Mouse (Mus musculus) stomach, embryonic 15.5 days (tissue): ENCODE results near the gene Lpin2. TPM values are rescaled to one million over a fixed set of nuclear protein-coding genes. Genes with fewer than 3 reads are reported as not detected.

Experiments
- ATAC-seq: fragments of 200-750 bp; cut with Nextera tagmentation; 2 replicates; pipeline ENCODE4 v1.8.0; 2017; ENCODE audit warnings: low read depth, moderate number of reproducible peaks, moderate TSS enrichment; ENCODE audit not compliant: insufficient read depth, low FRiP score
- H3K27ac ChIP-seq: fragments of 300-500 bp; sonication (generic); 2 replicates; pipeline ENCODE4 v1.5.1; 2015; ENCODE audit warnings: mild to moderate bottlenecking, inconsistent platforms
- H3K27me3 ChIP-seq: fragments of 300-500 bp; sonication (generic); replicated peaks from 2 replicates; pipeline ENCODE4 v1.6.1; 2015; ENCODE audit warnings: inconsistent platforms
- H3K36me3 ChIP-seq: fragments of 300-500 bp; sonication (generic); 2 replicates; pipeline ENCODE4 v1.6.1; 2015; ENCODE audit warnings: inconsistent platforms
- H3K4me1 ChIP-seq: fragments of 300-500 bp; sonication (generic); 2 replicates; pipeline ENCODE4 v1.6.1; 2015; ENCODE audit warnings: inconsistent platforms
- H3K4me2 ChIP-seq: fragments of 300-500 bp; sonication (generic); 2 replicates; pipeline ENCODE4 v1.6.1; 2015; ENCODE audit warnings: mild to moderate bottlenecking, inconsistent platforms
- H3K4me3 ChIP-seq: fragments of 300-500 bp; sonication (generic); replicated peaks from 2 replicates; pipeline ENCODE4 v1.5.1; 2015; ENCODE audit warnings: inconsistent platforms
- H3K9ac ChIP-seq: fragments of 300-500 bp; sonication (generic); 2 replicates; pipeline ENCODE4 v1.6.1; 2015; ENCODE audit warnings: inconsistent platforms
- H3K9me3 ChIP-seq: fragments of 300-500 bp; sonication (generic); 2 replicates; pipeline ENCODE4 v1.6.1; 2016; ENCODE audit warnings: inconsistent platforms
- WGBS: fragments of 180-500 bp; shearing (Covaris S2); methylation state at CpG from one replicate; pipeline ENCODE4 v1.1.7; 2015; 5-methylcytosine and 5-hydroxymethylcytosine counted together
- polyA plus RNA-seq: library from polyadenylated mRNA; unstranded; fragments of >200 nt; fragmentation: Nextera tagmentation; extraction: Ambion mirVana; gene quantifications from 2 replicates; pipeline ENCODE4 v1.2.1, GENCODE M21; 2015

Gene Lpin2
- polyA plus RNA-seq, 1 experiment from 2014 or later: 31.5 TPM

GRCm38 (mm10) chr17:71153356-71153755 is 29.0 kb upstream of the Lpin2 start:
- H3K4me1 ChIP-seq: 0 out of 2 replicates have a peak, but pooled peaks cover 7% of the 10 kb centered on the region
- H3K9me3 ChIP-seq: no peaks in the 10 kb centered on the region
- no peak for ATAC-seq
- H3K36me3 ChIP-seq: no peaks in the 10 kb centered on the region
- no peak overlapping the region for H3K9ac ChIP-seq
- no peak overlapping the region for H3K4me3 ChIP-seq
- no peaks in the 10 kb centered on the region for H3K27me3 ChIP-seq
- WGBS: 39% methylated on average over 4 of the region's 4 CpGs
- no peak overlapping the region for H3K4me2 ChIP-seq
- no peak overlapping the region for H3K27ac ChIP-seq

GRCm38 (mm10) chr17:71155271-71155670 is 27.1 kb upstream of the Lpin2 start:
- Histone ChIP-seq H3K27ac (no peak overlapping the region), H3K4me1 (peaks cover 20% of the 10 kb centered on the region), H3K27me3 (no peaks in the 10 kb centered on the region), H3K4me3 (no peak overlapping the region), H3K9ac (no peak overlapping the region), H3K4me2 (no peak overlapping the region), H3K36me3 (no peaks in the 10 kb centered on the region), H3K9me3 (no peaks in the 10 kb centered on the region)
- WGBS: 32% methylated on average over 1 of the region's 1 CpGs
- no peak for ATAC-seq

- no peaks in the 10 kb centered on the region for H3K9me3 ChIP-seq
- H3K4me3 ChIP-seq: no peak overlapping the region
- H3K9ac ChIP-seq: no peak overlapping the region
- WGBS: 14% methylated on average over 4 of the region's 4 CpGs
- ATAC-seq: peak; percentile 57; the same call in 1 of the 2 replicates
- no peaks in the 10 kb centered on the region for H3K36me3 ChIP-seq
- peaks cover 17% of the 10 kb centered on the region for H3K4me1 ChIP-seq
- H3K27me3 ChIP-seq: no peaks in the 10 kb centered on the region
- H3K27ac ChIP-seq: peak overlapping the region; percentile 67
- no peak overlapping the region for H3K4me2 ChIP-seq
Observed at GRCm38 (mm10) chr17:71159152-71159567, 23.2 kb upstream of the Lpin2 start.

DNA sequence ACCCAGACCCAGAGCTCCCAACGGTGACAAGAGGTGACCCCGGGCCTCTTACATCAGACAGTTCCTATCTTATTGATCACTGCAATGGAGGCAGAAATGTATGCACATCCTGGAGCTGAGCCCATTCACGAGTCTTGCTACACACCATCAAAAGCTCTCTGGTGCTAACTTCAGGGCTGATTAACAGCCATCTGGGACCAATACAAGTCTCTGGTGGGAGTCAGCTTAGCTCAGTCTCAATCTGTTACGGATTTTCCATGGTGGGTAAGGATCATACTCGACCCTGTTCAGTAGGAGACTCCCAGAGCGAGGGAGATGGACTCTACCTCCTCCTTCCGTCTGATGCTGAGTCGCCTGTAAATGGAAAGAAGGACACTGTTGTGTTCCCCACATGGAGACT is 22.6 kb upstream of the Lpin2 start:
- H3K9me3 ChIP-seq: no peaks in the 10 kb centered on the region
- no peaks in the 10 kb centered on the region for H3K36me3 ChIP-seq
- H3K9ac ChIP-seq: no peak overlapping the region
- no peak overlapping the region for H3K4me2 ChIP-seq
- 58% methylated on average over 8 of the region's 8 CpGs for WGBS
- H3K27ac ChIP-seq: peak overlapping the region; percentile 67
- no peaks in the 10 kb centered on the region for H3K27me3 ChIP-seq
- no peak overlapping the region for H3K4me3 ChIP-seq
- no peak for ATAC-seq
- peaks cover 17% of the 10 kb centered on the region for H3K4me1 ChIP-seq

DNA sequence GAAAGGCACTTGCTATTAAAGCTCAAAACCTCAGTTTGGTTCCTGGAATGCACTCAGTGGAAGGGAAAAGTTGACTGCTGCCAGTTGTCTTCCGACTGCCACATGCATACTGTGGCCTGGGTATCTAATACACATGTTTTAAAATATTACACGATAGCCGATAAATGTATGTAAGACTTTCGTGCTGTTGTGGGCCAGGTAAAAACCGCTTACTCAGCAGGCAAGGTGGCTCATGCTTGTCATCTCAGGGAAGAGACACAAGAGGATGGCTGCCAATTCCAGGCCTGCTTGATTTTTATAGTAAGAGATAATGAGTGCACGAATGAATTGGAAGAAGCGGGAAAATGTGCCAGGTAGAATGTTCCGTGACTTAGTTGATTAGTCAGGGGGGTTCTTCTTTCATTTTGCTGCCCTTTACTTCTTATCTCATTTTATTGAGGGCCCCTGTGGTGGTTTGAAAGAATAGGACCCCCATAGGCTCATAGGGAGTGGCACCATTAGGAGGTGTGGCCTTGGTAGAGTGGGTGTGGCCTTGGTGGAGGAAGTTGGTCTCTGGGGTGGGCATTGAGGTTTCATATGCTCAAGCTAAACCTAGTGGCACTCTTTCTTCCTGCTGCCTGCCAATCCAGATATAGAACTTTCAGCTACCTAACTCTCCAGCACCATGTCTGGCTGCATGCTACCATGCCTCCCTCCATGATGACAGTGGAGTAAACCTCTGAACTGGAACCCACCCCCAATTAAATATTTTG is 21.9 kb upstream of the Lpin2 start:
- 93% methylated on average over 8 of the region's 8 CpGs for WGBS
- no peaks in the 10 kb centered on the region for H3K36me3 ChIP-seq
- H3K4me3 ChIP-seq: no peak overlapping the region
- H3K9ac ChIP-seq: no peak overlapping the region
- H3K4me1 ChIP-seq: peaks cover 13% of the 10 kb centered on the region
- H3K9me3 ChIP-seq: no peaks in the 10 kb centered on the region
- no peak overlapping the region for H3K4me2 ChIP-seq
- no peaks in the 10 kb centered on the region for H3K27me3 ChIP-seq
- H3K27ac ChIP-seq: peak overlapping the region; percentile 67; the same call in 1 of the 2 replicates
- ATAC-seq: no peak

GRCm38 (mm10) chr17:71164991-71165390 is 17.4 kb upstream of the Lpin2 start:
- no peak overlapping the region for H3K4me2 ChIP-seq
- no peaks in the 10 kb centered on the region for H3K9me3 ChIP-seq
- H3K4me1 ChIP-seq: no peaks in the 10 kb centered on the region
- WGBS: 57% methylated on average over 6 of the region's 6 CpGs
- no peaks in the 10 kb centered on the region for H3K27me3 ChIP-seq
- peak; percentile 30; the same call in 1 of the 2 replicates for ATAC-seq
- H3K9ac ChIP-seq: no peak overlapping the region
- H3K4me3 ChIP-seq: no peak overlapping the region
- H3K36me3 ChIP-seq: no peaks in the 10 kb centered on the region
- H3K27ac ChIP-seq: no peak overlapping the region

- H3K36me3 ChIP-seq: no peaks in the 10 kb centered on the region
- H3K27me3 ChIP-seq: no peaks in the 10 kb centered on the region
- no peak for ATAC-seq
- H3K4me1 ChIP-seq: no peaks in the 10 kb centered on the region
- WGBS: 56% methylated on average over 5 of the region's 5 CpGs
- no peak overlapping the region for H3K27ac ChIP-seq
- no peak overlapping the region for H3K4me3 ChIP-seq
- H3K4me2 ChIP-seq: no peak overlapping the region
- no peaks in the 10 kb centered on the region for H3K9me3 ChIP-seq
- no peak overlapping the region for H3K9ac ChIP-seq
Observed at GRCm38 (mm10) chr17:71168205-71168815, 14.1 kb upstream of the Lpin2 start.

DNA sequence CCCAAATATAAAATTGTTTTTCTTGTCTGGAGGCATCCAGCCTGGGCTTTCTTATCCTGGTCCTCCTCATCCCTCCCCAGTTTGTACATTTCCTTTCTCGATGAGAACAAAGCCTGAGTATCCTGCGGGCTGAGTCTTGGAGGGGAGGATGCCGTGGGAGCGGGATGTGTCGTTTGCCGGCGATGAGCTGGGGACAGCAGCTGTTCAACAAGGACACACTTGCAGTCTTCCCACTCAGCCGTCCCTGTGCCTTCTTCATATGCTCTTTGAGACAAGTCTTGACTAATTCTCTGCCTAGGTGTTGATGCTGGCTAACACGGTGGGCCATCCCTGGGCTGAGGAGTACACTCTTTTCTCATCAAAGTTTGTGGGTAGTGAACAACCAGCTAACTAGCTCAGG is 13.5 kb upstream of the Lpin2 start:
- no peaks in the 10 kb centered on the region for H3K4me1 ChIP-seq
- no peak overlapping the region for H3K4me3 ChIP-seq
- no peak overlapping the region for H3K9ac ChIP-seq
- H3K4me2 ChIP-seq: no peak overlapping the region
- H3K27me3 ChIP-seq: no peaks in the 10 kb centered on the region
- 63% methylated on average over 9 of the region's 9 CpGs for WGBS
- H3K36me3 ChIP-seq: no peaks in the 10 kb centered on the region
- H3K9me3 ChIP-seq: no peaks in the 10 kb centered on the region
- no peak for ATAC-seq
- H3K27ac ChIP-seq: no peak overlapping the region

DNA sequence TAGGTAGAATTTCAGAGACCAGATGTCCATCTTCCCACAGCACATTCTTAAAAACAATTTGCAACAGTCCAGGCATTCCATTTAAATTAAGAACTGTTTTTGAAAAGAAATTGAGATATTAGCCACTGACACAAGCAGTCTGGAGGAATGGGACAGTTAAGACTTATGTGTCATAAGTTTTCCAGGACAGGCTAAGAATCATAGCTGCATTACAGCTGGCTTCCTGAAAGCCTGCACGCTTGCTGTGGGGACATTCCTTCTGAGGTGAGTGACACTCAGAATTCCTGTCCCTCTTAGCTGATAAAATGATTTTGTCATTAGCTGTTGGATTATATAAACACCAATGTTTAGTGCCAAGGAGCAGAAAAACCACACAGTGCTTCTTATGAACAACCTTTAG is 12.7 kb upstream of the Lpin2 start:
- Histone ChIP-seq H3K9me3 (no peaks in the 10 kb centered on the region), H3K9ac (no peak overlapping the region), H3K27me3 (no peaks in the 10 kb centered on the region), H3K4me2 (no peak overlapping the region), H3K27ac (no peak overlapping the region), H3K36me3 (no peaks in the 10 kb centered on the region), H3K4me3 (no peak overlapping the region), H3K4me1 (no peaks in the 10 kb centered on the region)
- WGBS: 53% methylated on average over 1 of the region's 1 CpGs
- no peak for ATAC-seq

DNA sequence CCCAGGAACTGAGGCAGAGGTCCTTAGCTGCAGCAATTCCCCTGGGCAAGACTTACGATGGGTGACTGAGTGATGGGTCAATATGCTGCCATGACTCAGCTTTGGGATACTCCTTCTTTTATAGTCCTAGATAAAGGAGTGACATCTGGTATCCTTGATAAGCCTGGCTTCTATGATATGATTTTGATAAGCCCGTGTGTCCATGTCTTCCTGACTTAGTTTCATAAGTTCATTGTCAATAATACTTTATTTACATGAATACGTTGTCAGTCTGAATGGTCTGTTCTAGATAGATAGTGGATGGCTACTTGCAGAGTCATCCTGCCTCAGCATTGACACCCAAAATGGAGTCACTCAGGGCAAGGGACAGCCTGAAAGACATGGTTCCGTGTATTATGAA is 11.2 kb upstream of the Lpin2 start:
- no peaks in the 10 kb centered on the region for H3K27me3 ChIP-seq
- H3K36me3 ChIP-seq: no peaks in the 10 kb centered on the region
- H3K4me2 ChIP-seq: no peak overlapping the region
- H3K9me3 ChIP-seq: no peaks in the 10 kb centered on the region
- H3K27ac ChIP-seq: no peak overlapping the region
- WGBS: 76% methylated on average over 4 of the region's 4 CpGs
- H3K4me3 ChIP-seq: no peak overlapping the region
- no peaks in the 10 kb centered on the region for H3K4me1 ChIP-seq
- H3K9ac ChIP-seq: no peak overlapping the region
- ATAC-seq: peak; percentile 53; the same call in 1 of the 2 replicates

DNA sequence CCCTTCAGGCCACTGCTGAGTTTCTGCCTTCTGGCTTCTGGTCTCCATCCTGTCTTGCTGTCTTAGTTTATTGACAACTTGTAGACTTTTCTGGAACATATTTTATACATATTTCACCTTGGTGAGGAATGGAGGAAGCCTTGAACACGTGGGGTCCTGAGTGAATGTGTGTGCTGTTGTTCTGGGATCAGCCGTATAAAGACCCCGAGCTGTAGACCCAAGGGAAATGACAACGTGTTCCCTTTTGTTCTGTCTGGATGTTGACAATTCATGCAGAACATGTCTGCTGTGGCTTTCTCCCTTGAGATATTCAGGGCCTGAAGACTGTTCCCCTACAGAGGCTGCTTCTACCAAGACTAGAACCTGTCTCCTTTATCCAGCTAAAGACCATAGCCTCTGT is 5.0 kb upstream of the Lpin2 start:
- no peaks in the 10 kb centered on the region for H3K9me3 ChIP-seq
- peaks cover 10% of the 10 kb centered on the region for H3K4me1 ChIP-seq
- ATAC-seq: no peak
- H3K4me3 ChIP-seq: no peak overlapping the region
- H3K9ac ChIP-seq: no peak overlapping the region
- H3K4me2 ChIP-seq: no peak overlapping the region
- H3K27me3 ChIP-seq: no peaks in the 10 kb centered on the region
- no peak overlapping the region for H3K27ac ChIP-seq
- H3K36me3 ChIP-seq: no peaks in the 10 kb centered on the region
- 69% methylated on average over 4 of the region's 4 CpGs for WGBS

- H3K9me3 ChIP-seq: no peaks in the 10 kb centered on the region
- no peak overlapping the region for H3K9ac ChIP-seq
- H3K4me3 ChIP-seq: no peak overlapping the region
- H3K27ac ChIP-seq: no peak overlapping the region
- no peaks in the 10 kb centered on the region for H3K27me3 ChIP-seq
- H3K36me3 ChIP-seq: no peaks in the 10 kb centered on the region
- peaks cover 12% of the 10 kb centered on the region for H3K4me1 ChIP-seq
- ATAC-seq: no peak
- 78% methylated on average over 2 of the region's 2 CpGs for WGBS
- H3K4me2 ChIP-seq: no peak overlapping the region
Observed at GRCm38 (mm10) chr17:71177949-71178348, 4.4 kb upstream of the Lpin2 start.
